Mouse (Mus musculus): Measurements from ENCODE around the gene Mrvi1. TPM values are rescaled to one million over a fixed set of nuclear protein-coding genes. Genes with fewer than 3 reads are reported as not detected.

Mrvi1 gene
- polyA plus RNA-seq, 1 experiment from 2014 or later: 3.7 TPM

- no peak overlapping the region for H3K9ac ChIP-seq
- ATAC-seq (replicated peaks; ENCODE audit: insufficient number of reproducible peaks, insufficient read depth, low FRiP score, low read depth): no peak
- no peaks in the 10 kb centered on the region for H3K9me3 ChIP-seq (replicated peaks)
- H3K4me3 ChIP-seq: no peak overlapping the region
- H3K4me1 ChIP-seq (replicated peaks): peaks cover 7% of the 10 kb centered on the region; the same call in 1 of the 2 replicates
- no peaks in the 10 kb centered on the region for H3K36me3 ChIP-seq
- no peak overlapping the region for H3K4me2 ChIP-seq
- peak overlapping the region; percentile 37; the same call in 1 of the 2 replicates for H3K27ac ChIP-seq
- 63% methylated on average over 7 of the region's 7 CpGs for WGBS
- no peaks in the 10 kb centered on the region for H3K27me3 ChIP-seq
These were observed 130.6 kb downstream of the Mrvi1 start for GRCm38 (mm10) chr7:110851541-110852203.

GRCm38 (mm10) chr7:110848371-110848770, 133.9 kb downstream of the Mrvi1 start:
- ATAC-seq (replicated peaks; ENCODE audit: insufficient number of reproducible peaks, insufficient read depth, low FRiP score, low read depth): no peak
- Histone ChIP-seq H3K9me3 (replicated peaks) (no peaks in the 10 kb centered on the region), H3K27me3 (no peaks in the 10 kb centered on the region), H3K4me3 (no peak overlapping the region), H3K9ac (no peak overlapping the region), H3K4me1 (replicated peaks) (0 out of 2 replicates have a peak, but pooled peaks cover 3% of the 10 kb centered on the region), H3K4me2 (no peak overlapping the region), H3K36me3 (no peaks in the 10 kb centered on the region), H3K27ac (no peak overlapping the region)
- WGBS: 91% methylated on average over 1 of the region's 1 CpGs

GRCm38 (mm10) chr7:110847321-110847720, 134.9 kb downstream of the Mrvi1 start:
- no peak for ATAC-seq (replicated peaks; ENCODE audit: insufficient number of reproducible peaks, insufficient read depth, low FRiP score, low read depth)
- no peaks in the 10 kb centered on the region for H3K27me3 ChIP-seq
- no peak overlapping the region for H3K4me2 ChIP-seq
- 0 out of 2 replicates have a peak, but pooled peaks cover 5% of the 10 kb centered on the region for H3K4me1 ChIP-seq (replicated peaks)
- H3K36me3 ChIP-seq: no peaks in the 10 kb centered on the region
- no peak overlapping the region for H3K27ac ChIP-seq
- no peak overlapping the region for H3K4me3 ChIP-seq
- no peaks in the 10 kb centered on the region for H3K9me3 ChIP-seq (replicated peaks)
- 35% methylated on average over 2 of the region's 2 CpGs for WGBS
- H3K9ac ChIP-seq: no peak overlapping the region

- ATAC-seq (replicated peaks; ENCODE audit: insufficient number of reproducible peaks, insufficient read depth, low FRiP score, low read depth): peak; percentile 88
- H3K9me3 ChIP-seq (replicated peaks): no peaks in the 10 kb centered on the region
- H3K4me2 ChIP-seq: peak within 1 kb of the TSS; percentile 78
- peak within 1 kb of the TSS; percentile 70 for H3K4me3 ChIP-seq
- peaks cover 5% of the 10 kb centered on the region; the same call in 1 of the 2 replicates for H3K4me1 ChIP-seq (replicated peaks)
- H3K27me3 ChIP-seq: no peaks in the 10 kb centered on the region
- no peaks in the 10 kb centered on the region for H3K36me3 ChIP-seq
- under 1% methylated on average over 42 of the region's 42 CpGs for WGBS
- H3K27ac ChIP-seq: peak within 1 kb of the TSS; percentile 91
- H3K9ac ChIP-seq: peak within 1 kb of the TSS; percentile 78
These were observed 138.1 kb downstream of the Mrvi1 start, which contains the start of gene Rnf141 for GRCm38 (mm10) chr7:110843916-110844874. Rnf141 (minus strand) TSS chr7:110844457.

GRCm38 (mm10) chr7:110840332-110840731, 141.9 kb downstream of the Mrvi1 start:
- WGBS: 62% methylated on average over 4 of the region's 4 CpGs
- Histone ChIP-seq H3K4me2 (no peak overlapping the region), H3K27ac (no peak overlapping the region), H3K9ac (no peak overlapping the region), H3K36me3 (peaks cover 7% of the 10 kb centered on the region; the same call in 1 of the 2 replicates), H3K9me3 (replicated peaks) (no peaks in the 10 kb centered on the region), H3K27me3 (no peaks in the 10 kb centered on the region), H3K4me3 (no peak overlapping the region), H3K4me1 (replicated peaks) (peaks cover 5% of the 10 kb centered on the region; the same call in 1 of the 2 replicates)
- ATAC-seq (replicated peaks; ENCODE audit: insufficient number of reproducible peaks, insufficient read depth, low FRiP score, low read depth): no peak

- Histone ChIP-seq H3K27ac (no peak overlapping the region), H3K4me3 (no peak overlapping the region), H3K4me1 (replicated peaks) (peaks cover 6% of the 10 kb centered on the region; the same call in 1 of the 2 replicates), H3K4me2 (no peak overlapping the region), H3K27me3 (no peaks in the 10 kb centered on the region), H3K9me3 (replicated peaks) (no peaks in the 10 kb centered on the region), H3K36me3 (peaks cover 10% of the 10 kb centered on the region; the same call in 1 of the 2 replicates), H3K9ac (no peak overlapping the region)
- 35% methylated on average over 3 of the region's 3 CpGs for WGBS
- no peak for ATAC-seq (replicated peaks; ENCODE audit: insufficient number of reproducible peaks, insufficient read depth, low FRiP score, low read depth)
These were observed 147.7 kb downstream of the Mrvi1 start for GRCm38 (mm10) chr7:110834522-110834921.

GRCm38 (mm10) chr7:110834018-110834417, 148.2 kb downstream of the Mrvi1 start:
- Histone ChIP-seq H3K36me3 (peaks cover 10% of the 10 kb centered on the region; the same call in 1 of the 2 replicates), H3K4me2 (no peak overlapping the region), H3K9me3 (replicated peaks) (no peaks in the 10 kb centered on the region), H3K4me1 (replicated peaks) (peaks cover 6% of the 10 kb centered on the region; the same call in 1 of the 2 replicates), H3K27me3 (no peaks in the 10 kb centered on the region), H3K9ac (no peak overlapping the region), H3K27ac (no peak overlapping the region), H3K4me3 (no peak overlapping the region)
- WGBS: 92% methylated on average over 1 of the region's 1 CpGs
- ATAC-seq (replicated peaks; ENCODE audit: insufficient number of reproducible peaks, insufficient read depth, low FRiP score, low read depth): no peak

GRCm38 (mm10) chr7:110833024-110833423, 149.2 kb downstream of the Mrvi1 start:
- no peaks in the 10 kb centered on the region for H3K9me3 ChIP-seq (replicated peaks)
- H3K9ac ChIP-seq: no peak overlapping the region
- no peaks in the 10 kb centered on the region for H3K27me3 ChIP-seq
- no peak overlapping the region for H3K4me2 ChIP-seq
- WGBS: 51% methylated on average over 1 of the region's 1 CpGs
- 0 out of 2 replicates have a peak overlapping the region, but pooled peaks have one; percentile 15 for H3K27ac ChIP-seq
- peaks cover 13% of the 10 kb centered on the region for H3K36me3 ChIP-seq
- H3K4me1 ChIP-seq (replicated peaks): peaks cover 6% of the 10 kb centered on the region; the same call in 1 of the 2 replicates
- H3K4me3 ChIP-seq: no peak overlapping the region
- no peak for ATAC-seq (replicated peaks; ENCODE audit: insufficient number of reproducible peaks, insufficient read depth, low FRiP score, low read depth)

GRCm38 (mm10) chr7:110823995-110824953, 158.0 kb downstream of the Mrvi1 start:
- no peaks in the 10 kb centered on the region for H3K9me3 ChIP-seq (replicated peaks)
- H3K27ac ChIP-seq: peak overlapping the region; percentile 11; the same call in 1 of the 2 replicates
- ATAC-seq (replicated peaks; ENCODE audit: insufficient number of reproducible peaks, insufficient read depth, low FRiP score, low read depth): no peak
- H3K27me3 ChIP-seq: no peaks in the 10 kb centered on the region
- no peak overlapping the region for H3K4me3 ChIP-seq
- no peak overlapping the region for H3K4me2 ChIP-seq
- H3K9ac ChIP-seq: no peak overlapping the region
- peaks cover 41% of the 10 kb centered on the region for H3K4me1 ChIP-seq (replicated peaks)
- peaks cover 22% of the 10 kb centered on the region for H3K36me3 ChIP-seq
- 74% methylated on average over 8 of the region's 8 CpGs for WGBS

- no peak for ATAC-seq (replicated peaks; ENCODE audit: insufficient number of reproducible peaks, insufficient read depth, low FRiP score, low read depth)
- WGBS: 33% methylated on average over 4 of the region's 4 CpGs
- peaks cover 46% of the 10 kb centered on the region for H3K4me1 ChIP-seq (replicated peaks)
These were observed 158.7 kb downstream of the Mrvi1 start for GRCm38 (mm10) chr7:110823593-110823992.

More at GRCm38 (mm10) chr7:110823593-110823992, 158.7 kb downstream of the Mrvi1 start:
- Histone ChIP-seq H3K9me3 (replicated peaks) (no peaks in the 10 kb centered on the region), H3K27me3 (no peaks in the 10 kb centered on the region), H3K4me3 (no peak overlapping the region), H3K9ac (no peak overlapping the region), H3K36me3 (peaks cover 22% of the 10 kb centered on the region), H3K27ac (peak overlapping the region; percentile 10; the same call in 1 of the 2 replicates), H3K4me2 (no peak overlapping the region)

Data from heart, embryonic 15.5 days (tissue).